Mouse (Mus musculus) neutrophil, adult 59 days (primary cell): ENCODE measurements around the gene Olfr1275. TPM values are rescaled to one million over a fixed set of nuclear protein-coding genes. Genes with fewer than 3 reads are reported as not detected.

Source experiments
- total RNA-seq, 2 experiments: library from RNA; stranded (reverse); gene quantifications; 1 replicate in 1 of 2; 2 replicates in 1 of 2; pipeline ENCODE4 v1.2.4; 2023

Olfr1275 gene
- not detected for total RNA-seq

GRCm38 (mm10) chr2:111235186-111235585 is at the start of gene Olfr1275:
TSS of gene Olfr1275 (minus strand) at chr2:111235286.

GRCm38 (mm10) chr2:111274006-111274405 is 38.9 kb upstream of the Olfr1275 start, which contains the start of gene Olfr1277:
TSS of gene Olfr1277 (minus strand) at chr2:111274106.

GRCm38 (mm10) chr2:111254216-111254615 is 19.1 kb upstream of the Olfr1275 start, which contains the start of gene Olfr1276:
TSS of gene Olfr1276 (plus strand) at chr2:111254516.

GRCm38 (mm10) chr2:111229502-111229901 is 5.6 kb downstream of the Olfr1275 start, which contains the start of gene 4930430A15Rik:
TSS of gene 4930430A15Rik (minus strand) at chr2:111229602.

Other genes with a start within 250 kb of the Olfr1275 start
- not detected for gene Gm13941, start 129.3 kb downstream of the Olfr1275 start, total RNA-seq
- not detected for gene Gm15130, start 82.3 kb downstream of the Olfr1275 start, total RNA-seq
- gene 4930430A15Rik, start 5.7 kb downstream of the Olfr1275 start, total RNA-seq: not detected
- not detected for gene Olfr1276, start 19.2 kb upstream of the Olfr1275 start, total RNA-seq
- gene Olfr1277, start 38.8 kb upstream of the Olfr1275 start, total RNA-seq: not detected
- gene Olfr1278, start 54.9 kb upstream of the Olfr1275 start, total RNA-seq: not detected
- not detected for gene Olfr1279, start 65.3 kb upstream of the Olfr1275 start, total RNA-seq
- not detected for gene Olfr1280, start 78.7 kb upstream of the Olfr1275 start, total RNA-seq
- not detected for gene Olfr1281, start 91.2 kb upstream of the Olfr1275 start, total RNA-seq
- not detected for gene Olfr1282, start 100.8 kb upstream of the Olfr1275 start, total RNA-seq
- not detected for gene Olfr1283, start 131.5 kb upstream of the Olfr1275 start, total RNA-seq
- under 1 TPM in 1 of 2 experiments, not detected in 1; 0.20 TPM for gene Olfr1284, start 140.2 kb upstream of the Olfr1275 start, total RNA-seq
- not detected for gene Olfr1286, start 187.8 kb upstream of the Olfr1275 start, total RNA-seq
- not detected for gene Olfr1287, start 213.9 kb upstream of the Olfr1275 start, total RNA-seq
- gene Olfr1288, start 238.8 kb upstream of the Olfr1275 start, total RNA-seq: not detected
- not detected for gene Olfr1289, start 245.5 kb upstream of the Olfr1275 start, total RNA-seq